Mouse (Mus musculus) embryonic facial prominence, embryonic 13.5 days (tissue): ENCODE data around the gene Ctnnd2. TPM values are rescaled to one million over a fixed set of nuclear protein-coding genes. Genes with fewer than 3 reads are reported as not detected.

ENCODE experiments used
- ATAC-seq: fragments of 200-750 bp; cut with Nextera tagmentation; 2 replicates; pipeline ENCODE4 v1.8.0; 2017; ENCODE audit warnings: low read depth; ENCODE audit not compliant: insufficient number of reproducible peaks, insufficient read depth, low FRiP score, low TSS enrichment
- H3K27ac ChIP-seq: fragments of 300-500 bp; sonication (generic); 2 replicates; pipeline ENCODE4 v1.5.1; 2015; ENCODE audit warnings: moderate library complexity, mild to moderate bottlenecking, inconsistent platforms
- H3K27me3 ChIP-seq: fragments of 300-500 bp; sonication (generic); 2 replicates; pipeline ENCODE4 v1.6.1; 2015; ENCODE audit warnings: mild to moderate bottlenecking, inconsistent platforms
- H3K36me3 ChIP-seq: fragments of 300-500 bp; sonication (generic); 2 replicates; pipeline ENCODE4 v1.6.1; 2015; ENCODE audit warnings: mild to moderate bottlenecking, inconsistent platforms
- H3K4me1 ChIP-seq: fragments of 300-500 bp; sonication (generic); 2 replicates; pipeline ENCODE4 v1.6.1; 2015; ENCODE audit warnings: inconsistent platforms
- H3K4me2 ChIP-seq: fragments of 300-500 bp; sonication (generic); 2 replicates; pipeline ENCODE4 v1.6.1; 2015; ENCODE audit warnings: moderate library complexity, mild to moderate bottlenecking, inconsistent platforms
- H3K4me3 ChIP-seq: fragments of 300-500 bp; sonication (generic); 2 replicates; pipeline ENCODE4 v1.5.1; 2015; ENCODE audit warnings: mild to moderate bottlenecking, inconsistent platforms
- H3K9ac ChIP-seq: fragments of 300-500 bp; sonication (generic); 2 replicates; pipeline ENCODE4 v1.6.1; 2015; ENCODE audit warnings: mild to moderate bottlenecking, inconsistent platforms
- H3K9me3 ChIP-seq: fragments of 300-500 bp; sonication (generic); 2 replicates; pipeline ENCODE4 v1.6.1; 2016; ENCODE audit warnings: inconsistent platforms
- WGBS: fragments of 180-500 bp; shearing (Covaris S2); methylation state at CpG from one replicate; pipeline ENCODE4 v1.1.7; 2015; ENCODE audit warnings: mixed read lengths; 5-methylcytosine and 5-hydroxymethylcytosine counted together
- polyA plus RNA-seq: library from polyadenylated mRNA; unstranded; fragments of >200 nt; fragmentation: Nextera tagmentation; extraction: Ambion mirVana; gene quantifications from 2 replicates; pipeline ENCODE4 v1.2.1, GENCODE M21; 2015

Gene Ctnnd2
- polyA plus RNA-seq, 1 experiment from 2014 or later: 8.2 TPM

DNA sequence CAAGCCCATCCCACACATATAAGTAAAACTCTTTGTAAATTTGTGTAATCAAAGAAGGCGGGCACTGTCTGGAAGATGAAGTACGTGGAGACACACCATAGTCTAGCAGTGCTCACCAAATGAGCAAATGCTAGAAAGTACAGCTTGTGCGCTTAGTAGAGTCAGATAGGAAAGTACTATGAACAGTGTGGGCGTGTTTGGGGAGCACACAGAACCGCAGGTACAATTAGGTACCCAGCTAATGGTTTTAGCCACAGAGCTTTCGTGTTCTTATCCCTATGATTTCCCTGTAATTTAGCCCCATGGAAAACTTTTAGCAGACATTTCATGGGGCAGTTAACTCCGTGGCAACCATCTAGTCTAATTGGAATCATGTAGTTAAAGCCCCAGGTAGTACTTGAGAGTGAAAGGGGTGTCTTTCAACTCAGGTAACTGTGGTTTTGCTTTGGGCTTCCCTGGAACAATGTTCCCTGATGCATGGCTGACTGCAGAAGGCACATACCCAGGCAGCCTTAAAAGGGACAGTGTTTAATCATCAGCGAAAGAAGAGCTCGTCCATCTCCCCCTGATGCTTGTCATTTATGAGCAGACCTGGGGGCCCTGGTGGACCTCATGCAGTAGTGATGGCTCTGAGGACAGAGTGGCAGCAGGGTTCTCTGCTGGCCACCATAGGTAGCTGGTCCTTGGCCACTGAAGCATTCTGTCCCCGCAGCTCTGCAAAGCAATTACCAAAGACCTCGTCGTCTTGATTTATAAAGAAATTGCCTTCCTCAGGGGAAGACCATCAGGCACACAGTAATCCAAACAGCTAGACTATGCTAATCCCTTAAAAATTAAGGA is 697.5 kb downstream of the Ctnnd2 start:
- Histone ChIP-seq H3K36me3 (no peaks in the 10 kb centered on the region), H3K4me1 (no peaks in the 10 kb centered on the region), H3K4me3 (no peak overlapping the region), H3K4me2 (no peak overlapping the region), H3K27me3 (no peaks in the 10 kb centered on the region), H3K27ac (no peak overlapping the region), H3K9ac (no peak overlapping the region), H3K9me3 (no peaks in the 10 kb centered on the region)
- 76% methylated on average over 12 of the region's 12 CpGs for WGBS
- no peak for ATAC-seq

DNA sequence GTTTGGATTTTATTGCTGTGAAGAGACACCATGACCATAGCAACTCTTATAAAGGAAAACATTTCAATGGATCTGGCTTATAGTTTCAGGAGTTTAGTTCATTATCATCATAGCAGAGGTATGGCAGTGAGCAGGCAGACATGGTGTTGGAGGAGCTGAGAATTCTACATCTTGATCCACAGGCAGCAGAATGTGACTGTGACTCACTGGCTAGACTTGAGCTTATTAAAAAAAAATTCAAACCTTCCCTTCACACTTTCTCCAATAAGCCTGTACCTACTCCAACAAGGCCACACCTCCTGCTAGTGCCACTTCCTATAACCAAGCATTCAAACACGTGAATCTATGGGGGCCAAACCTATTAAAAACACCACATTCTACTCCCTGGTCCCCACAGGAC is 703.1 kb downstream of the Ctnnd2 start:
- Histone ChIP-seq H3K36me3 (no peaks in the 10 kb centered on the region), H3K9me3 (no peaks in the 10 kb centered on the region), H3K4me1 (no peaks in the 10 kb centered on the region), H3K9ac (no peak overlapping the region), H3K4me2 (no peak overlapping the region), H3K27me3 (no peaks in the 10 kb centered on the region), H3K4me3 (no peak overlapping the region), H3K27ac (no peak overlapping the region)
- no peak for ATAC-seq
- 44% methylated on average over 1 of the region's 1 CpGs for WGBS

DNA sequence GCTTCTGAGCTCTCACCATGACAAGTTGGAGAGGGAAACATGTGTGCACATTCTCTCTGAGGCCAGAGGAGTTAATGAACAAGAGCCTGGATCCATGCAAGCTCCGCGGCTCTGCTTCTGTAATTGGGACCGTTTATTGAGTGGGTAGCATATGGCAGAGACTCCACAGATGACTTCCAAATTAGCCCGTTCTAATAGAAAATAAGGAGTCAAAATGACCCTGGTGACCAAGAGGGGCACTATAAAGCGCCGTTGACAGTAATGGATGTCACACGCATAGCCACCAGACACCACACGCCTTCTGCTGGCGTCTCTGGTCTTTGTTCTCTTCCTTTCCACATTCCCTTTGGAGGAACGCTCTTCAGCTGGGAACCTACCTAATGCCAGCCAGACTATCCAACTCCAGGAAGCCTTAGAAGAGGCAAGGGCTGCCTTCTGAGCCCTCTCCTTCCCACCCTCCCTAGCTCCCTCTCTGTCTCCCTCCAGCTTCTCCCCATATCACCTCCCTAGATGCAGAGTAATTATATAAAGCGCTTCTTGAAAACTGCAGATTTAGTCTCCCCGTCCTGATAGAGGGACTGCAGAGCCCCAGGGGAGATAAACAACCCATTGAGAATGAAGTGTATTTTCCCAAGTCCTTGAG is 712.4 kb downstream of the Ctnnd2 start:
- H3K4me1 ChIP-seq: no peaks in the 10 kb centered on the region
- H3K27me3 ChIP-seq: no peaks in the 10 kb centered on the region
- no peaks in the 10 kb centered on the region for H3K9me3 ChIP-seq
- no peak overlapping the region for H3K4me3 ChIP-seq
- ATAC-seq: no peak
- WGBS: 78% methylated on average over 12 of the region's 12 CpGs
- no peak overlapping the region for H3K4me2 ChIP-seq
- H3K9ac ChIP-seq: no peak overlapping the region
- H3K36me3 ChIP-seq: no peaks in the 10 kb centered on the region
- no peak overlapping the region for H3K27ac ChIP-seq

DNA sequence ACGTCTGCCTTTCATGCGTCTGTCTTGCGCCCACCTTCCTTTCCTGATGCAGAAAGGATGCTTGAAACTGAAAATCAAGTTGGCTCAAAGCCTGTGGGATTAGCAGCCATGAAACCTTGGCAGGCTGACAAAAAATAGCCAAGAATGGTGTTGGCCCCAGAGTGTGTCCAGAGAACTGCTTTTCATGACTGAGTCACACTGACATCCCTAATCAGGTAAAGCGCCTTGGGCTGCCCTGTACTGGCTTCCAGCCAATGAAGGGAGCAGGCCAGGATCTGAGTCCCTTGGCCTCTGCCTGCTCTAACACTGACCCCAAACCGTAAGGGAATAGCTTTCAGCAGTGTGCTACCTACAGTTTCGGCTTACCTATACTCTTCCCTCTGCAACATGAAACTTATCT is 713.0 kb downstream of the Ctnnd2 start:
- Histone ChIP-seq H3K9me3 (no peaks in the 10 kb centered on the region), H3K4me3 (no peak overlapping the region), H3K36me3 (no peaks in the 10 kb centered on the region), H3K27me3 (no peaks in the 10 kb centered on the region), H3K27ac (no peak overlapping the region), H3K4me1 (no peaks in the 10 kb centered on the region), H3K4me2 (no peak overlapping the region), H3K9ac (no peak overlapping the region)
- WGBS: 53% methylated on average over 6 of the region's 6 CpGs
- ATAC-seq: 0 out of 2 replicates have a peak, but pooled peaks have one; percentile 48

DNA sequence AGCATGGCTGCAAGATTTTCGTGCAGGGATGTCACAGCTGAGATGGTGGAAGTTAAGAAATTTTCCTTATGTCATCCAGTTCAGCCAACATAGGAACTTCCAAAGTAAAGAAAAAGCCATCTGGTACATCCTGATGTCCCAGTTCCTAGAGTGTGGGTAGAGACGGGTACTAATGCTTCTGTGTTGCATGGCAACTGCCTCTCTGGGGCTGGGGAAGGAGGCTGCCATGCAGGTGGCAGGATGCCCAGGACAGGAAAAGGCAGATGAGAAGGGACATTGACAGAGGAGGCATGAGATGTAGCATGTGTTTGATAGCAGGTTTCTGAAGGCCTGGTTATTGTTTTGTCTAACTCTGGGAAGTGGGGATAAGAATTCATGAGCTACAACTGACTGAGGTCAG is 715.2 kb downstream of the Ctnnd2 start:
- Histone ChIP-seq H3K36me3 (no peaks in the 10 kb centered on the region), H3K9ac (no peak overlapping the region), H3K4me2 (no peak overlapping the region), H3K4me1 (no peaks in the 10 kb centered on the region), H3K27ac (no peak overlapping the region), H3K4me3 (no peak overlapping the region), H3K9me3 (no peaks in the 10 kb centered on the region), H3K27me3 (no peaks in the 10 kb centered on the region)
- ATAC-seq: no peak
- 79% methylated on average over 2 of the region's 2 CpGs for WGBS

DNA sequence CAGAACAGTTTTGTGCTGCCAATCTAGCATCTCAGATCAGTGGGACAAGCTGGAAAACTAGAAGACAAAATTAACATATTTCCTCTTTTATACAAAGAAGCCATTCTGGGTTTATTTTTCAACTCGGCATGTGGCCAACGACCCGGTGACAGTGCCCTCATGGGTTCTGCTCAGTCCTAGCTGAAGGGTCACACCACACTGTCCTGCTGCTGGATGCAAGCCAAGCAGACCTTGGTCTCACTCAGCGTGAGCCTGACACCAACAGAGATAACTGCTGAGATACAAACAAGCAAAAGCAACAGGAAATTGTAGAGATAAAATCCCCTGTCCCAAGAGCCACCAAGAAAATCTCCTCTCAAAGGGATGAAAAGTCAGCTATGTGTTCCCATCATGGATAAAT is 719.6 kb downstream of the Ctnnd2 start:
- no peaks in the 10 kb centered on the region for H3K9me3 ChIP-seq
- no peaks in the 10 kb centered on the region for H3K27me3 ChIP-seq
- no peak overlapping the region for H3K4me2 ChIP-seq
- H3K36me3 ChIP-seq: no peaks in the 10 kb centered on the region
- no peak overlapping the region for H3K4me3 ChIP-seq
- no peak overlapping the region for H3K9ac ChIP-seq
- no peak overlapping the region for H3K27ac ChIP-seq
- no peaks in the 10 kb centered on the region for H3K4me1 ChIP-seq
- 62% methylated on average over 4 of the region's 4 CpGs for WGBS
- ATAC-seq: no peak

DNA sequence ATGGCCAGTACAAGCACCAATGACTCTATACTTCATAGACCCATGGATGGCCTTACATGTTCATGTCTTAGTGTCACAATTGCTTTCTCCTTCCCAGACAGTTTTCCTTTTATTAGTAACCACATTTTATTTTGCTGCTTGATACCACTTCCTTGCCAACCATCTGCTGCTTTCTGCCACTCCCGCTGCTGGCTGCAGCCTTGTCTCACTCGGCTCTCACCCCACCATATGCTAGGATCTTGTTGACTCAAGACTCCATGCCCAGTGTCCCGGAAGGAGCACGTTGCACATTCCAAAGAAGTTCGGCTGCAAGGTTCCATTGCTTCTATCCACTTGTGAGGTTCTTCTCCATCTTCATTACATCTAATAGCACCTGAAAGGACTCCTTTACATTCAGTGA is 722.7 kb downstream of the Ctnnd2 start:
- no peak overlapping the region for H3K9ac ChIP-seq
- no peaks in the 10 kb centered on the region for H3K9me3 ChIP-seq
- H3K4me2 ChIP-seq: no peak overlapping the region
- ATAC-seq: no peak
- no peaks in the 10 kb centered on the region for H3K27me3 ChIP-seq
- H3K4me1 ChIP-seq: no peaks in the 10 kb centered on the region
- 91% methylated on average over 5 of the region's 5 CpGs for WGBS
- H3K4me3 ChIP-seq: no peak overlapping the region
- H3K27ac ChIP-seq: no peak overlapping the region
- H3K36me3 ChIP-seq: no peaks in the 10 kb centered on the region

DNA sequence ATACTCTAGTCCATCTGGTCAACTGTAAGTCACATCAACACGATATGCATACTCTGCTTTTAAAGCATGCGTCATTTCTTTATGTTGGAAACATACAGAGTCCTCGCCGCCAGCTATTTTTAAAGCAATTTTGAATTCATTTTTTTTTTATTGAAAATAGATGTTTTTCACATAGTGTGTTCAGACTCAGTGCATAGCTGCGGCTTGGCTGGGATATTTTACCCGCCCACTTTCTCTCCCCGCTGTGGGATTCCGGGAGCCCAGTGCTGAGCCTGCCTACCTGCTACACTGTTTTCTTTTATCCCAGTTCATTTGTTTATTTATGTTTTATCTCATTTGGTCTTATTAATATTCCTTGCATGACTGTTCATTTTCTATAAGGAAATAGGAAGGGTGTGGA is 724.9 kb downstream of the Ctnnd2 start:
- 91% methylated on average over 8 of the region's 8 CpGs for WGBS
- Histone ChIP-seq H3K4me1 (no peaks in the 10 kb centered on the region), H3K4me3 (no peak overlapping the region)

DNA sequence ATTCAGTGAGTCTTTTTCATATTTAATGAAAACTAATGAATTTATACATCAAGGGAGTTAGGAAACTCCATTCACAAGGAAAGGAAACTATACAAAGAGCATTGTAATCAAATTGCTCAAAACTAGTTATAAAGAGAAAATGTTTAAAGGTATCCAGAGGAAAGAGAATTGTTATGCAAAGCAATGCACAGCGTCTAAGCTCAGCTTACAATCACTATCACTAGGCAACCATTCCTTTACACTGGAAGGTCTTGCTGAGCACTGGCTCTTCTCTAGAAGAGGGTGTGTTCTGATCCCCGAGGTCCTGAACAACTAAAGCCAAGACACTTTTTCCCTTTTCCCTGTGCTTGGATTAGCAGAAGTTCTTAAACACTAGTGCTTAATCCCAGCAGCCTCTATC is 735.6 kb downstream of the Ctnnd2 start:
- WGBS: 43% methylated on average over 2 of the region's 2 CpGs
- Histone ChIP-seq H3K4me1 (no peaks in the 10 kb centered on the region), H3K27me3 (no peaks in the 10 kb centered on the region), H3K36me3 (no peaks in the 10 kb centered on the region), H3K9ac (no peak overlapping the region), H3K9me3 (no peaks in the 10 kb centered on the region), H3K27ac (no peak overlapping the region), H3K4me2 (no peak overlapping the region), H3K4me3 (no peak overlapping the region)
- ATAC-seq: no peak

More for the DNA sequence above, 724.9 kb downstream of the Ctnnd2 start:
- no peak for ATAC-seq
- Histone ChIP-seq H3K27ac (no peak overlapping the region), H3K9me3 (no peaks in the 10 kb centered on the region), H3K27me3 (no peaks in the 10 kb centered on the region), H3K4me2 (no peak overlapping the region), H3K9ac (no peak overlapping the region), H3K36me3 (no peaks in the 10 kb centered on the region)

DNA sequence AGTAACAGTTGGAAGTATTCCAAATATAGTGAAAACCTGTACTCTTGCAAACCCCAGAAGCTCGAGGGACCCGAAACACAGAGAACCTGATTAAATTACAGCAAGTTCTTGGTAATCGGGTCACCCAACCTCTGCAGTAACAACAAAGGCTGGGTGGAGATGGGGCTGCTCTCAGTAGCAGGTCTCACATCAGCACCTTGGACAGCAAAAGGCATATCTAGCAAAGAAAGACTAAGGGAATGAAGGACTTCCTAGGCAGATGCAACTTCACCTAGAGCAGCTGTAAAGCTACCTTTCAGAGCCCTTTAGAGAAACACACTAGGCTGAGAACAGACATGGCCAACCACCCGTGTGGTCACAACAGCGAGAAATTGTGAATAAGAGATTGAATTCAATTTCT is 741.0 kb downstream of the Ctnnd2 start:
- no peaks in the 10 kb centered on the region for H3K4me1 ChIP-seq
- H3K27ac ChIP-seq: no peak overlapping the region
- H3K9me3 ChIP-seq: no peaks in the 10 kb centered on the region
- H3K36me3 ChIP-seq: no peaks in the 10 kb centered on the region
- no peak overlapping the region for H3K9ac ChIP-seq
- no peaks in the 10 kb centered on the region for H3K27me3 ChIP-seq
- no peak for ATAC-seq
- H3K4me2 ChIP-seq: no peak overlapping the region
- no peak overlapping the region for H3K4me3 ChIP-seq
- 67% methylated on average over 5 of the region's 5 CpGs for WGBS

DNA sequence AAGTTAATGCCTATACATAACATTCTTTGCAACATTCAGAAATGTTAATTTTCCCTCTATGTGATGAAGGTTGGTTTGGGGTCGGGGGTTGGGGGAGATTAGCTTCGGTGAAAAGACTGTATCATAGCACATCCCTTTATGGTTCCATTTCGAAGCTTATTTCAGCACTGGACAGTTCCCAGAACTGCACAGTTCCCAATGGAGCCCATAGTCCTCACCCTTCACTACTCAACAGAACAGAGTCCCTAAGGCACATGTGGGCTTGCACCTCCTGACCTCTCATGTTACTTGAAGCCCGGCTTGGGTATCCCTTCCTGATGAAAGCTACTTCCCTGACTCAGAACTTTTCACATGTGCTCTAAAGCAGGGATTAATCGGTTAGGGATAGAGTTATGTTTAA is 753.4 kb downstream of the Ctnnd2 start:
- ATAC-seq: no peak

DNA sequence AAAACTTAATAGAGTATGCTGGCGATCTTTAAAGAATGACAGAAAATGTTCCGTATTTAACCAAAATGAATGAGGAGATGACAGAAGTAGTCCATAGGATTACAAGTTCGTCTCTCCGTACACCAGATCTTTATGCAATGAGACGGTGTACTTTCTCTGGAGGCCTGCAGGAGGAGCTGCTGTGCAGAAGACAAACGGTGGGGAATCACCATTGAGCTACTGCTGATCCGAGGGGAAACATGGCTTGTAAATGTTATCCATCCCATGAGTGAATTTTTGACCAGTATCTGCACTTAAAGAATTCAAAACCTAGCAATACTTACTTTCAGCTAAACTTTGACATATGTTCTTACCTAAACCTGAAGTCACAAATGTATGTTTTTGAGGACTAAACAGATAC is 755.2 kb downstream of the Ctnnd2 start:
- no peaks in the 10 kb centered on the region for H3K27me3 ChIP-seq
- no peaks in the 10 kb centered on the region for H3K9me3 ChIP-seq
- no peak overlapping the region for H3K4me3 ChIP-seq
- 54% methylated on average over 7 of the region's 7 CpGs for WGBS
- H3K4me1 ChIP-seq: no peaks in the 10 kb centered on the region
- no peak overlapping the region for H3K9ac ChIP-seq
- no peak for ATAC-seq
- H3K4me2 ChIP-seq: no peak overlapping the region
- H3K36me3 ChIP-seq: no peaks in the 10 kb centered on the region
- H3K27ac ChIP-seq: no peak overlapping the region

More for the DNA sequence above, 753.4 kb downstream of the Ctnnd2 start:
- Histone ChIP-seq H3K4me1 (no peaks in the 10 kb centered on the region), H3K4me2 (no peak overlapping the region), H3K27ac (no peak overlapping the region), H3K27me3 (no peaks in the 10 kb centered on the region), H3K9me3 (no peaks in the 10 kb centered on the region), H3K9ac (no peak overlapping the region), H3K36me3 (no peaks in the 10 kb centered on the region), H3K4me3 (no peak overlapping the region)
- 63% methylated on average over 5 of the region's 5 CpGs for WGBS
